Mouse (Mus musculus) olfactory bulb, adult 2 months (tissue): Measurements from ENCODE around the gene N4bp3.

Experiments used
- CTCF ChIP-seq: fragments of 200-500 bp; IDR thresholded peaks from 2 replicates; pipeline ENCODE4 v1.5.1; 2012; ENCODE audit warnings: low read depth, mild to moderate bottlenecking, low read length, moderate library complexity; ENCODE audit not compliant: insufficient read depth
- POLR2A ChIP-seq: fragments of 200-500 bp; IDR thresholded peaks from 2 replicates; pipeline ENCODE4 v1.6.1; 2012; ENCODE audit warnings: mild to moderate bottlenecking, low read depth, low read length, moderate library complexity; ENCODE audit not compliant: insufficient read depth

DNA sequence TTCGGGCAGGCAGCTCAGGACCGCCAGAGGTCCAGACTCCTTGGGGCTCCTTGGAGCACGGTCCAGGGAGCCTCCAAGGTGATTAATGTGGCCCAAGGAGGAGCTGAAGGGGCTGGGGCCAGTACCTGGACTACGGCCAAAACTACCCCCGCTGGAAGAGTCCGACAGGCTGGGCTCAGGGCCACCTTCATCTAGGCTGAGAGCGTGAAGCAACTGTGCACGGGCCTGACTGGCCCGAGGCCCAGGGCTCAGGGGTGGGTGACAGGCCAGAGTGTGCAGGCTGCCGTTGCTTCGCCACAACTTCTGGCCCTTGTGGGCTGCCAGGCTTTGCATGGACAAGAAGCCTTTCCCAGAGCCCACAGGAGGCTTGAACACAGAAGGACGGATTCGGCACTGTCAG, 5.3 kb downstream of the N4bp3 start:
- no peak for TF ChIP-seq CTCF
- TF ChIP-seq POLR2A = no peak
